Mouse (Mus musculus) limb, embryonic 11.5 days (tissue): ENCODE data around the gene Adamts17. TPM values are rescaled to one million over a fixed set of nuclear protein-coding genes. Genes with fewer than 3 reads are reported as not detected.

Experiments used
- ATAC-seq: fragments of 200-750 bp; cut with Nextera tagmentation; 2 replicates; pipeline ENCODE4 v1.8.0; 2017; ENCODE audit warnings: low read depth; ENCODE audit not compliant: insufficient number of reproducible peaks, low FRiP score, low TSS enrichment
- DNase-seq: peaks from one replicate; pipeline ENCODE4 v3.0.0-alpha.2; 2015; ENCODE audit warnings: low spot score
- H3K27ac ChIP-seq: fragments of 300-500 bp; sonication (generic); replicated peaks from 2 replicates; pipeline ENCODE4 v1.5.1; 2014; ENCODE audit warnings: low read depth, mild to moderate bottlenecking, low read length
- H3K27me3 ChIP-seq: fragments of 300-500 bp; sonication (generic); 2 replicates; pipeline ENCODE4 v1.6.1; 2014; ENCODE audit warnings: mild to moderate bottlenecking, low read length, mixed read lengths; ENCODE audit not compliant: control insufficient read depth, insufficient read depth
- H3K36me3 ChIP-seq: fragments of 300-500 bp; sonication (generic); 2 replicates; pipeline ENCODE4 v1.6.1; 2014; ENCODE audit warnings: mild to moderate bottlenecking, low read length, moderate library complexity, mixed read lengths; ENCODE audit not compliant: control insufficient read depth, insufficient read depth
- H3K4me1 ChIP-seq: fragments of 300-500 bp; sonication (generic); 2 replicates; pipeline ENCODE4 v1.6.1; 2014; ENCODE audit warnings: low read length, mixed read lengths; ENCODE audit not compliant: control insufficient read depth, insufficient read depth
- H3K4me2 ChIP-seq: fragments of 300-500 bp; sonication (generic); 2 replicates; pipeline ENCODE4 v1.6.1; 2014; ENCODE audit warnings: low read depth, mild to moderate bottlenecking, moderate library complexity; ENCODE audit not compliant: severe bottlenecking
- H3K4me3 ChIP-seq: fragments of 300-500 bp; sonication (generic); 2 replicates; pipeline ENCODE4 v1.5.1; 2014; ENCODE audit warnings: low read depth, low read length
- H3K9ac ChIP-seq: fragments of 300-500 bp; sonication (generic); 2 replicates; pipeline ENCODE4 v1.6.1; 2014; ENCODE audit warnings: mild to moderate bottlenecking, low read length
- H3K9me3 ChIP-seq: fragments of 300-500 bp; sonication (generic); 2 replicates; pipeline ENCODE4 v1.6.1; 2016; ENCODE audit warnings: low read length; ENCODE audit not compliant: control insufficient read depth
- WGBS: fragments of 180-500 bp; shearing (Covaris S2); extraction: QIAGEN DNeasy Blood & Tissue Kit; methylation state at CpG from one replicate; pipeline ENCODE4 v1.1.7; 2014; 5-methylcytosine and 5-hydroxymethylcytosine counted together
- polyA plus RNA-seq: library from polyadenylated mRNA; unstranded; fragments of >200 nt; fragmentation: Nextera tagmentation; extraction: Ambion mirVana; gene quantifications from 2 replicates; pipeline ENCODE4 v1.2.1, GENCODE M21; 2014

Gene Adamts17
- polyA plus RNA-seq, 1 experiment from 2014 or later: 7.7 TPM

- 81% methylated on average over 2 of the region's 2 CpGs for WGBS
- no peak overlapping the region for H3K4me3 ChIP-seq
- H3K9me3 ChIP-seq: no peaks in the 10 kb centered on the region
- H3K4me2 ChIP-seq: no peak overlapping the region
- no peaks in the 10 kb centered on the region for H3K27me3 ChIP-seq
- H3K36me3 ChIP-seq: no peaks in the 10 kb centered on the region
- ATAC-seq (no peak), DNase-seq (no peak)
- H3K27ac ChIP-seq: peak overlapping the region; percentile 32; the same call in 1 of the 2 replicates
- H3K4me1 ChIP-seq: peaks cover 36% of the 10 kb centered on the region
- no peak overlapping the region for H3K9ac ChIP-seq
Measured at GRCm38 (mm10) chr7:66970235-66970634, 130.7 kb downstream of the Adamts17 start.

GRCm38 (mm10) chr7:66970974-66971373 is 131.4 kb downstream of the Adamts17 start:
- Histone ChIP-seq H3K9ac (no peak overlapping the region), H3K27me3 (no peaks in the 10 kb centered on the region), H3K36me3 (no peaks in the 10 kb centered on the region), H3K9me3 (no peaks in the 10 kb centered on the region), H3K4me3 (no peak overlapping the region), H3K27ac (peak overlapping the region; percentile 32; the same call in 1 of the 2 replicates), H3K4me2 (no peak overlapping the region), H3K4me1 (peaks cover 35% of the 10 kb centered on the region)
- ATAC-seq (peak; percentile 74), DNase-seq (peak; percentile 36)
- 58% methylated on average over 2 of the region's 2 CpGs for WGBS

GRCm38 (mm10) chr7:66974859-66975258 is 135.3 kb downstream of the Adamts17 start:
- H3K4me3 ChIP-seq: no peak overlapping the region
- ATAC-seq (peak; percentile 33; the same call in 1 of the 2 replicates), DNase-seq (no peak)
- no peaks in the 10 kb centered on the region for H3K9me3 ChIP-seq
- no peaks in the 10 kb centered on the region for H3K27me3 ChIP-seq
- H3K4me1 ChIP-seq: peaks cover 11% of the 10 kb centered on the region
- H3K36me3 ChIP-seq: no peaks in the 10 kb centered on the region
- H3K9ac ChIP-seq: no peak overlapping the region
- H3K4me2 ChIP-seq: no peak overlapping the region
- 74% methylated on average over 10 of the region's 10 CpGs for WGBS
- no peak overlapping the region for H3K27ac ChIP-seq

GRCm38 (mm10) chr7:66976371-66976770 is 136.8 kb downstream of the Adamts17 start:
- no peaks in the 10 kb centered on the region for H3K36me3 ChIP-seq
- DNase-seq (no peak), ATAC-seq (no peak)
- H3K27ac ChIP-seq: no peak overlapping the region
- no peaks in the 10 kb centered on the region for H3K27me3 ChIP-seq
- WGBS: 95% methylated on average over 9 of the region's 9 CpGs
- H3K4me3 ChIP-seq: no peak overlapping the region
- H3K9me3 ChIP-seq: no peaks in the 10 kb centered on the region
- H3K4me1 ChIP-seq: peaks cover 6% of the 10 kb centered on the region
- H3K4me2 ChIP-seq: no peak overlapping the region
- H3K9ac ChIP-seq: 0 out of 2 replicates have a peak overlapping the region, but pooled peaks have one; percentile 2

GRCm38 (mm10) chr7:66981591-66981990 is 142.1 kb downstream of the Adamts17 start:
- 84% methylated on average over 6 of the region's 6 CpGs for WGBS

GRCm38 (mm10) chr7:66982084-66982483 is 142.5 kb downstream of the Adamts17 start:
- Histone ChIP-seq H3K27me3 (no peaks in the 10 kb centered on the region), H3K27ac (no peak overlapping the region), H3K36me3 (no peaks in the 10 kb centered on the region), H3K9ac (no peak overlapping the region), H3K4me2 (no peak overlapping the region), H3K9me3 (no peaks in the 10 kb centered on the region; the same call in 1 of the 2 replicates), H3K4me3 (no peak overlapping the region), H3K4me1 (no peaks in the 10 kb centered on the region)
- no peak for ATAC-seq
- DNase-seq: no peak
- 81% methylated on average over 5 of the region's 5 CpGs for WGBS

More at GRCm38 (mm10) chr7:66981591-66981990, 142.1 kb downstream of the Adamts17 start:
- no peak overlapping the region for H3K9ac ChIP-seq
- H3K27me3 ChIP-seq: no peaks in the 10 kb centered on the region
- ATAC-seq (no peak), DNase-seq (no peak)
- no peak overlapping the region for H3K4me2 ChIP-seq
- H3K27ac ChIP-seq: no peak overlapping the region
- no peak overlapping the region for H3K4me3 ChIP-seq
- no peaks in the 10 kb centered on the region for H3K36me3 ChIP-seq
- H3K4me1 ChIP-seq: no peaks in the 10 kb centered on the region
- no peaks in the 10 kb centered on the region; the same call in 1 of the 2 replicates for H3K9me3 ChIP-seq

GRCm38 (mm10) chr7:66987671-66988070 is 148.1 kb downstream of the Adamts17 start:
- 91% methylated on average over 4 of the region's 4 CpGs for WGBS
- Histone ChIP-seq H3K4me3 (no peak overlapping the region), H3K27me3 (no peaks in the 10 kb centered on the region), H3K36me3 (no peaks in the 10 kb centered on the region), H3K27ac (no peak overlapping the region), H3K9me3 (no peaks in the 10 kb centered on the region; the same call in 1 of the 2 replicates), H3K9ac (no peak overlapping the region), H3K4me2 (no peak overlapping the region), H3K4me1 (no peaks in the 10 kb centered on the region)
- ATAC-seq (no peak), DNase-seq (no peak)

GRCm38 (mm10) chr7:66988441-66988840 is 148.9 kb downstream of the Adamts17 start:
- Histone ChIP-seq H3K4me3 (no peak overlapping the region), H3K27me3 (no peaks in the 10 kb centered on the region), H3K9me3 (no peaks in the 10 kb centered on the region; the same call in 1 of the 2 replicates), H3K4me2 (no peak overlapping the region), H3K27ac (no peak overlapping the region), H3K4me1 (no peaks in the 10 kb centered on the region), H3K9ac (no peak overlapping the region), H3K36me3 (no peaks in the 10 kb centered on the region)
- WGBS: 90% methylated on average over 3 of the region's 3 CpGs
- ATAC-seq: no peak
- DNase-seq: no peak
